Mouse (Mus musculus) cerebellum, adult 2 months (tissue): ENCODE data around the gene Eno2.

Experiments used
- CTCF ChIP-seq: fragments of 200-500 bp; IDR thresholded peaks from 2 replicates; pipeline ENCODE4 v1.5.1; 2011; ENCODE audit warnings: low read depth, mild to moderate bottlenecking, control low read depth, low read length, moderate library complexity, borderline replicate concordance; ENCODE audit not compliant: insufficient read depth
- POLR2A ChIP-seq: fragments of 200-500 bp; IDR thresholded peaks from 2 replicates; pipeline ENCODE4 v1.6.1; 2011; ENCODE audit warnings: low read length, control low read depth, borderline replicate concordance; ENCODE audit not compliant: insufficient read depth

DNA sequence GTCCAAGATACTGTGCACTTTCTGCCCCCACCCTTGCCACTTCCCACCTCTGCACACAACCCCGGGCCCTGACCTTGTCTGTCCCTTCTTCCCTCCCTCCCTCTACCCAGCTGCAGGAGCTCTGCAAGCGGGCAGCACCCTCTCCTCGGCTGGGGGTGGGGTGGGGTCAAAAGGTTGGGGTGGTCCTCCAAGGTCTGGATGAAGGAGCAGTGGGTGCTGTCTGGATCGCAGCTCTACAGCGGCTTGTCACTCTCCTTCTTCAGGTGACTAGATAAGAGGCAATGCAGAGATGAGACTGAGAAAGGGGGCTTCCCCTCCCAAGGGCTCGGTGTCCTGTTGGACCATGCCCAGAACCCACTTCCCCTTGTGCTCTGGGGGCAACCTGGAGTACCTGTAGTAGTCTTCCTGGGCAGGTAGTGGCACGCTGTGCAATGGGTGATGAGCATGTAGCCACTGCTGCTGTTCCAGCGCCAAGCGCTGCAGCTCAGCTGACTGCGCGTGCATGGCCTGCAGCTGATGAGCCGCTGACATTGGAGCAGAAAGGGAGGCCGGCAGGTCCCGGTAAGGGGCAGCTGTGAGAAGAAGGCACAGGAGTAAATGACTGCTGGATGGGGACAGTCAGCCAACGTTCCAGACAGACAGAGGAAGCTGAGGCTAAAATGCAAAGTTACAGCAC is 26.5 kb downstream of the Eno2 start:
- no peak for TF ChIP-seq CTCF
- TF ChIP-seq POLR2A, result no peak
